Mouse (Mus musculus): ENCODE results near the gene Frem2. TPM values are rescaled to one million over a fixed set of nuclear protein-coding genes. Genes with fewer than 3 reads are reported as not detected.

Frem2 gene
- polyA plus RNA-seq, 1 experiment: 0.02 TPM

DNA sequence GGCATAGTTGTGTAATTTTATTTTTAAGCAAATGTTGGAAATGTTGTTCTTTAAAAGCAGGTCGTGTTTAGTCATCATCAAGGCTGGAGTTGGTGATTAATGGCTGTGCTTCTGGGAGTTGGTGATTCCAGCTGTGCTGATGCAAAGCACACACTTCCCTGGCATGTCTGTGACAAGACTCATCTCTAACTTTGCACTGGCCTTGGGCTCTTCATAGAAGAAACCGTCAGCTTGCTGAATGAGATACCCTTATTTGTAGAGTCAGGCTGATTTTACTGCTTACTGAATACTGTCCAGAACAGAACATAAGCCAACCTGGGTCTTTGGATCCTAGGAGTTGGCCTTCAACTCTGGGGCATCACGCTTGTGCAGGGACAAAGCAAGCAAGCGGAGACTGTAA lies 62.7 kb downstream of the Frem2 start:
- Histone ChIP-seq H3K4me1 (ENCODE audit: control insufficient read depth) (no peaks in the 10 kb centered on the region), H3K9me3 (ENCODE audit: control insufficient read depth, low read length) (no peaks in the 10 kb centered on the region), H3K27me3 (ENCODE audit: control insufficient read depth) (no peaks in the 10 kb centered on the region), H3K36me3 (ENCODE audit: control insufficient read depth) (no peaks in the 10 kb centered on the region), H3K4me3 (replicated peaks) (no peak overlapping the region)
- TF ChIP-seq TAL1 (IDR thresholded peaks at IDR 0.05; ENCODE audit: low read length) (no peak), GATA1 (IDR thresholded peaks at IDR 0.05; ENCODE audit: low read length) (no peak)

DNA sequence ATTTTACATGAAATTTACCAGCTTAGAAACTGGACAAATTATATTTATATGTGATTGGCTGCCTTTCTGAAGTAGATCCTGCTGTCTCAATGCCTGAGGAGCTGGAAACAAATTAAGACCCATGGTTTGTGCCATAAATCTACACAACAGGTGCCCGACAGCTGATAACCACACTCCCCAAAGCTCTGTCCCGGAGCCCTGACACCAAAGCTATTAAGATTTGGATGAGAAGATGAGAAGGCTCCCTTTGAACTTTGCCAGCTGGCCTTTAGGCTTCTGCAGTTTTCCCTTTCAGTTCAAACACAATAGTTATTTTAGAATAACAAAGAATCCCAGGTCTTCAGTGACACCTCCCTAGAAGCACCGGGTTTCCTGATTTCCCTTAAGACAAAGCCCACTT lies 63.4 kb downstream of the Frem2 start:
- TF ChIP-seq TAL1 (IDR thresholded peaks at IDR 0.05; ENCODE audit: low read length) (no peak), GATA1 (IDR thresholded peaks at IDR 0.05; ENCODE audit: low read length) (no peak)
- no peaks in the 10 kb centered on the region for H3K27me3 ChIP-seq (ENCODE audit: control insufficient read depth)
- H3K4me3 ChIP-seq (replicated peaks): no peak overlapping the region
- H3K4me1 ChIP-seq (ENCODE audit: control insufficient read depth): no peaks in the 10 kb centered on the region
- no peaks in the 10 kb centered on the region for H3K36me3 ChIP-seq (ENCODE audit: control insufficient read depth)
- no peaks in the 10 kb centered on the region for H3K9me3 ChIP-seq (ENCODE audit: control insufficient read depth, low read length)

DNA sequence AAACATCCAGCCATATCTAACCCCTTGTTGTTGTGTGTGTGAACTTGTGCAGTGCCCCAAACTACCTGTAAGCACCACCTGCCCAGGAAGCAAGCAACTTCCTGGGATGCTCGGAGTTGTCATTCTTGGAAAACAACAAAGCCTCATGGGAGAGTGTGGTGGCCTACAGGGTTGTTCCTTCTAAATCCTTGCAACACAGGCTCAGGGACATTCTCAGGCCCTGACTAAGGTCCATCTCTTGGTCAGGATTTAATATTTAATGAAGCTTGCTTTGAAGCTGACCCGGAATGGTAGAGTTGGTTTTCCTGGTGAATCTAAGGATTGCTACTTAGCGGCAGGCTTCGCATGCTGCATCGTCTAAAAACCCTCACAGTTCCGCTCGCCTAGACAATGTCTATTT lies 65.1 kb downstream of the Frem2 start:
- Histone ChIP-seq H3K9me3 (ENCODE audit: control insufficient read depth, low read length) (no peaks in the 10 kb centered on the region), H3K36me3 (ENCODE audit: control insufficient read depth) (no peaks in the 10 kb centered on the region), H3K4me3 (replicated peaks) (no peak overlapping the region), H3K27me3 (ENCODE audit: control insufficient read depth) (no peaks in the 10 kb centered on the region), H3K4me1 (ENCODE audit: control insufficient read depth) (no peaks in the 10 kb centered on the region)
- TF ChIP-seq GATA1 (IDR thresholded peaks at IDR 0.05; ENCODE audit: low read length) (no peak), TAL1 (IDR thresholded peaks at IDR 0.05; ENCODE audit: low read length) (no peak)

DNA sequence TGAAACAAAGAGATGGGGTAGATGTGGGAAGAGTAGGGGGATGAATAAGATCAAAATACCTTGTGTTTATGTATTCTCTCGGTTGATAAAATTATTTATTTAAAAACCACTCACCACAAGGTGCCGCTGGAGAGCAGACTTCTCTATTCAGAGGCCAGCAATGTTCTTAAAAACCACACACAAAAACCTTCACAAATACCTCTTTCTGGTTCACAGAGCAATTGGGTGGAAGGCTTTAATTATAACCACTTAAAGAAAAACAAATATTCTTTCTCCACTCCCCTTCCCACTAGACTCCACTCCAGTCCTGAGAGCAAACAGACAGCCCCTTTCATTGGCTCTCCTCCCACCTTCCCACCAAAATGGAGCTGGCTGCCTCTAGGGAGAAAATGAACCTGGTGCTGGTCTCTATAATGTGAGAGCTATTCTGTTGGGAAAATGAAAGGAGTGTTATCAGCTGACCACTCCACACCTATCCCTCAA lies 67.0 kb downstream of the Frem2 start:
- Histone ChIP-seq H3K4me3 (replicated peaks) (no peak overlapping the region), H3K4me1 (ENCODE audit: control insufficient read depth) (no peaks in the 10 kb centered on the region)
- TF ChIP-seq GATA1 (IDR thresholded peaks at IDR 0.05; ENCODE audit: low read length): no peak
- no peak for TF ChIP-seq TAL1 (IDR thresholded peaks at IDR 0.05; ENCODE audit: low read length)

DNA sequence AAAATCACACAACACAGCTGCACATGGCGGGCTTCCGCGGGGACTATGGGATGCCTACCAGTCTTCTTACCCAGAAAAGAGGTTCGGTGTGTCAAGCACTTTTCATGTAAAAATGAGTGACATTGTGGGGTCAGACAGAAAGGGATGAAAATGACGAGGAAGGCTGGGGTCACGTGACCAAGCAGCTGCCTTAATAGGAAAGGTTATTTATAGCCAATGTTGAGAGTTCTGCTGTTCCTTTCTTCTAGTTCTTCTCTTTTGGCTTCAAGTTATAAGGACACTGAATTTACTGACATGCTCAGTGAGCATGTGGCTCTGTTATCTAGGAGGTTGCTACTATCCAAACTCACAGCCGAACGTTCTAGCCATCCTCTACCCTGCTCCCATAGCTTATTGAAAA lies 73.9 kb downstream of the Frem2 start:
- Histone ChIP-seq H3K9me3 (ENCODE audit: control insufficient read depth, low read length) (no peaks in the 10 kb centered on the region), H3K36me3 (ENCODE audit: control insufficient read depth) (no peaks in the 10 kb centered on the region), H3K4me1 (ENCODE audit: control insufficient read depth) (no peaks in the 10 kb centered on the region), H3K4me3 (replicated peaks) (no peak overlapping the region), H3K27me3 (ENCODE audit: control insufficient read depth) (no peaks in the 10 kb centered on the region)
- TF ChIP-seq TAL1 (IDR thresholded peaks at IDR 0.05; ENCODE audit: low read length) (no peak), GATA1 (IDR thresholded peaks at IDR 0.05; ENCODE audit: low read length) (no peak)

More for the DNA sequence above, 67.0 kb downstream of the Frem2 start:
- H3K36me3 ChIP-seq (ENCODE audit: control insufficient read depth): no peaks in the 10 kb centered on the region
- H3K9me3 ChIP-seq (ENCODE audit: control insufficient read depth, low read length): no peaks in the 10 kb centered on the region
- H3K27me3 ChIP-seq (ENCODE audit: control insufficient read depth): no peaks in the 10 kb centered on the region

DNA sequence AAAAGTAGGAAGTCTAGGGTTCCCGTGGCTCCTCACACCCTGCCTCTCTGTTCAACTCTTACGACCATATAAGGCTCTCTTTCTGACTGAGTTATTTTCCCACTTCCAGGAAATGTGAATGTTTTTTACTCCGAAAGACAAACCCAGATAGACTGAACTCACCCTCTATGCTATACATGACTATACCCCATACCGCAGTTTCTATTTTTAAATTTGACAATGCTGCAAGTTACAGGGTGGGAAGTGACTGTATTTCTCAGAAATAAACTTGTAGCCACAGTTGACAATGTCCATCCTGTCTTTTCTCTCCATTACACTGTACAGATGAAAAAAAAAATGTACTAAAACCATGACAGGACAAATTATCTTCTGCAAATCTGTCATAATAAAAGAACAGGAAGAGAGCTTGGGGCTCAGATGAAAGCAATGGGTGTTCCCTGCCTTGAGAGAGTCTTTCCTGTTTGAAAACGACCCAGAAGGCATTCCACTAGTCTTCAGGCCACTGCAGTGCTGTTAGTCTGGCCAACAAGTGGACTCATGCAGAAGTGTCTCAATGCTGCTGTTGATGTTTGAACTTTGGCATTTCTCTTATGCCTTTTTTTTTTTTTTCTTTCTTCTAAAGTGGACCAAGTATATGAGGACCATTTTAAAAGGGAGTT lies 76.4 kb downstream of the Frem2 start:
- no peaks in the 10 kb centered on the region for H3K9me3 ChIP-seq (ENCODE audit: control insufficient read depth, low read length)

DNA sequence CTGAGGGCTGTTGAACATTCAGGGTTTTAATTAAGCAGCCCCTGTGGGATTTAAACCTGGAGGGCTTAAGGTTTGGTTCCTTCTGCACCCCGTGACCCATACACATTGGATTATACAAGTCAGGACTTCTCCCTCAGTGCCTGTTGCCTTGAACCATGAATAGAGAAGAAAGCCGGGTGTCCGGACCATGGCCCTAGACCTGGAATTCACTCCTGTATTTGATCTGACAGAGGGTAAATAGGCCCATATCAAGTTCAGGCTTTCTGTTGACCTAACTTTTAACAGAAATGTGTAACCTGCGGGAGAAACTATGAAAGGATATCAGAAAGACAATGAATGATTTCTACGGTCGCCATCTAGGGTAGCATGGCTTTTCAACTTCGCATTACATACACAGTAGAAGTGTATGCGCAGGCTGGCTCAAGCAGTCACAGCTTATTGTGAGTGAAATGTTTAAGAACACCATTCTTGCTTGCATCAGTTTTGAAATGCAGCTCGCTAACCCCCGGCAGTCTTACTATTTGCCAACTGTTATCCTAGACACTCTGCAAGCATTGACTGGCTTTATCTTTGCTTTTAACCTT lies 77.9 kb downstream of the Frem2 start:
- no peaks in the 10 kb centered on the region for H3K27me3 ChIP-seq (ENCODE audit: control insufficient read depth)
- H3K36me3 ChIP-seq (ENCODE audit: control insufficient read depth): no peaks in the 10 kb centered on the region
- no peaks in the 10 kb centered on the region for H3K4me1 ChIP-seq (ENCODE audit: control insufficient read depth)
- no peaks in the 10 kb centered on the region for H3K9me3 ChIP-seq (ENCODE audit: control insufficient read depth, low read length)
- TF ChIP-seq GATA1 (IDR thresholded peaks at IDR 0.05; ENCODE audit: low read length) (no peak), TAL1 (IDR thresholded peaks at IDR 0.05; ENCODE audit: low read length) (no peak)
- no peak overlapping the region for H3K4me3 ChIP-seq (replicated peaks)

More for the DNA sequence above, 76.4 kb downstream of the Frem2 start:
- H3K27me3 ChIP-seq (ENCODE audit: control insufficient read depth): no peaks in the 10 kb centered on the region
- H3K36me3 ChIP-seq (ENCODE audit: control insufficient read depth): no peaks in the 10 kb centered on the region
- no peaks in the 10 kb centered on the region for H3K4me1 ChIP-seq (ENCODE audit: control insufficient read depth)
- H3K4me3 ChIP-seq (replicated peaks): no peak overlapping the region
- TF ChIP-seq TAL1 (IDR thresholded peaks at IDR 0.05; ENCODE audit: low read length) (no peak), GATA1 (IDR thresholded peaks at IDR 0.05; ENCODE audit: low read length) (no peak)

DNA sequence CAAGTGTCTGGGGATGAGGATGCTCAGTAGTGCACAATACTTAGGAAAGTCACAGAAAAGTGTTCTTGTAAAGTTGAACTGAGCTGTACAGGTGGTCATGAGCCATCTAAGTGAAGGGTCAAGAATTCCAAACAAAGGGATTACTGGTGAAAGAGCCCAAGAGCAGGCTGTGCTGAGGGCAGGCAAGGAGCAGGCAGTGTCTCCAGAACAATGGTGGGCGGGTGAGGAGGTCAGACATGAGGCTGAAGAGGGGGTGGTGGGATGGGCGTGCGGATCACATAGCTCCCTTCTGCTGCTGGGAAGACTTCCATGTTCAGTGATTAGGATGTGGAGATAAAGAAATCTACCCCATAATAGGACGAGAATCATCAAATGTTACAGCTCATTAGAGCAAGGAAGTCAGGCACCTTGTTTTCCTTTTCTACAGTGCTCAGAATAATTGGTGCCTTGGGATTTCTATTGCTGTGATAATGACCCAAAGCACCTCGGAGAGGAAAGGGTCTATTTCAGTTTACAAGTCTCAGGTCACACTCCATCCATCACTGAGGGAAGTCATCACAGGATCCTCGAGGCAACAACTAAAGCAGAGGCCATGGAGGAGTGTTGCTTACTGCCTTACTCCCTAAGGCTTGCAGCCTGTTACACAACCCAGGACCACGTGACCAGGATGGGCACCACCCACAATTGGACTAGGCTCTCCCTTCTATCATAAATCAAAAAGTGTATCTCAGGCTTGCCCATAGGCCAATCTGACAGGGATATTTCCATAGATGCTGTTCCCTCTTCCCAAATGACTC lies 80.6 kb downstream of the Frem2 start:
- TF ChIP-seq TAL1 (IDR thresholded peaks at IDR 0.05; ENCODE audit: low read length) (no peak), GATA1 (IDR thresholded peaks at IDR 0.05; ENCODE audit: low read length) (no peak)
- Histone ChIP-seq H3K9me3 (ENCODE audit: control insufficient read depth, low read length) (no peaks in the 10 kb centered on the region), H3K4me1 (ENCODE audit: control insufficient read depth) (no peaks in the 10 kb centered on the region), H3K4me3 (replicated peaks) (no peak overlapping the region), H3K36me3 (ENCODE audit: control insufficient read depth) (no peaks in the 10 kb centered on the region), H3K27me3 (ENCODE audit: control insufficient read depth) (no peaks in the 10 kb centered on the region)

DNA sequence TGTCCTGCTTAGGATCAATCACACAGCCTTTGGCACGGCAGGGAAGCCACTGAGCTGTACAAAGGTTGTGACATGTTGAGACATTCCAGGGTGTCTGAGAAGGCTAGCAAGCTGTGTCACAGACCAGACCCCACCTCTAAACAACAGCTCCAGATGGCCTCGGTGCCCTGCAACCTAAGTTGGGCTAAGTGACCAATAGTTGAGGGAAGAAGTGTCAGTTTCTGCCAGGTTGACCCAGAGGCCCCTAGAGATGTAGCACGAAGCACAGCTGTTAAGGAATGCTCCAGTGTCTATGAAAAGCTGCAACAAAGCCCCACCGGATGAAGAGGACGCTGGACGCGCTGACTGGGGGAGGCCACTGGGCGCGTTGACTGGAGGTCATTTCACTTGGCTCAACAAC lies 83.0 kb downstream of the Frem2 start:
- Histone ChIP-seq H3K9me3 (ENCODE audit: control insufficient read depth, low read length) (no peaks in the 10 kb centered on the region), H3K4me3 (replicated peaks) (no peak overlapping the region), H3K36me3 (ENCODE audit: control insufficient read depth) (no peaks in the 10 kb centered on the region), H3K4me1 (ENCODE audit: control insufficient read depth) (no peaks in the 10 kb centered on the region), H3K27me3 (ENCODE audit: control insufficient read depth) (no peaks in the 10 kb centered on the region)
- TF ChIP-seq GATA1 (IDR thresholded peaks at IDR 0.05; ENCODE audit: low read length) (no peak), TAL1 (IDR thresholded peaks at IDR 0.05; ENCODE audit: low read length) (no peak)

Measured in erythroblast, embryonic 14.5 days (primary cell).